Mouse (Mus musculus): ENCODE results near the gene Arhgef1.

GRCm38 (mm10) chr7:24964288-24964687 lies 61.6 kb downstream of the Arhgef1 start:
- TF ChIP-seq FLI1 (IDR thresholded peaks at IDR 0.05; ENCODE audit: low read length) (no peak), GATA1 (IDR thresholded peaks at IDR 0.05; ENCODE audit: borderline replicate concordance, low read length) (no peak)
